Mouse (Mus musculus) CH12.LX (cell line): ENCODE data around the gene Ralb. TPM values are rescaled to one million over a fixed set of nuclear protein-coding genes. Genes with fewer than 3 reads are reported as not detected.

Source experiments
- DNase-seq: peaks from one replicate; pipeline ENCODE4 v3.0.0-alpha.2; 2013; ENCODE audit errors: extremely low read depth
- H3K27ac ChIP-seq: 2 replicates; pipeline ENCODE4 v1.5.1; 2012; ENCODE audit warnings: low read depth, mild to moderate bottlenecking, control low read depth, moderate library complexity; ENCODE audit not compliant: insufficient read depth
- H3K27me3 ChIP-seq: replicated peaks from 2 replicates; pipeline ENCODE3; 2012; ENCODE audit warnings: inconsistent platforms
- H3K36me3 ChIP-seq, 2 experiments: replicated peaks in 1 of 2; 2 replicates each; pipeline versions ENCODE3 to v1.6.1; 2012; ENCODE audit warnings: inconsistent platforms in 1 of 2, low read length in 1 of 2, mild to moderate bottlenecking in 1 of 2, mixed read lengths in 1 of 2, moderate library complexity in 1 of 2; ENCODE audit not compliant: control insufficient read depth in 1 of 2, insufficient read depth in 1 of 2
- H3K4me1 ChIP-seq, 2 experiments: 2 replicates each; pipeline ENCODE4 v1.6.1; 2012; ENCODE audit warnings: inconsistent platforms in 1 of 2, moderate library complexity in 1 of 2; ENCODE audit not compliant: insufficient read depth in 2 of 2, control insufficient read depth in 1 of 2
- H3K4me2 ChIP-seq: 2 replicates; pipeline ENCODE4 v1.6.1; 2012; ENCODE audit warnings: low read depth, mild to moderate bottlenecking, control low read depth; ENCODE audit not compliant: poor library complexity, insufficient read depth, severe bottlenecking
- H3K4me3 ChIP-seq, 3 experiments: fragments of 150-350 bp in 1 of 3; sonication (generic) in 1 of 3; replicated peaks in 1 of 3; 2 replicates each; pipeline versions ENCODE3 to v1.5.1; 2011 to 2012; ENCODE audit warnings: low read depth in 2 of 3, low read length in 2 of 3, mild to moderate bottlenecking in 2 of 3, moderate library complexity in 2 of 3, control low read depth in 1 of 3, improper control_type of control experiment in 1 of 3, inconsistent platforms in 1 of 3, mixed read lengths in 1 of 3; ENCODE audit not compliant: poor library complexity in 1 of 3
- H3K79me2 ChIP-seq: replicated peaks from 2 replicates; pipeline ENCODE4 v1.6.1; 2012; ENCODE audit warnings: mild to moderate bottlenecking, moderate library complexity; ENCODE audit not compliant: control insufficient read depth, poor library complexity, insufficient read depth, severe bottlenecking; ENCODE audit errors: extremely low read depth
- H3K9ac ChIP-seq: 2 replicates; pipeline ENCODE4 v1.6.1; 2012; ENCODE audit warnings: low read depth, mild to moderate bottlenecking, control low read depth, moderate library complexity; ENCODE audit not compliant: insufficient read depth
- H3K9me3 ChIP-seq: replicated peaks from 2 replicates; pipeline ENCODE3; 2012; ENCODE audit warnings: low read length, inconsistent platforms, mixed read lengths
- CHD1 ChIP-seq: IDR thresholded peaks from 2 replicates; pipeline ENCODE4 v1.6.1; 2012; ENCODE audit warnings: low read depth, low read length, improper control_type of control experiment, inconsistent platforms
- CHD2 ChIP-seq: IDR thresholded peaks from 2 replicates; pipeline ENCODE4 v1.6.1; 2011; ENCODE audit warnings: low read length, improper control_type of control experiment
- ELF1 ChIP-seq: IDR thresholded peaks from 2 replicates; pipeline ENCODE4 v1.6.1; 2014; ENCODE audit warnings: low read depth, mild to moderate bottlenecking, inconsistent platforms, low read length, improper control_type of control experiment
- EP300 ChIP-seq: IDR thresholded peaks from 2 replicates; pipeline ENCODE4 v1.6.1; 2011; ENCODE audit warnings: low read length, improper control_type of control experiment
- ETS1 ChIP-seq: conservative IDR thresholded peaks from 2 replicates; pipeline ENCODE4 v1.6.1; 2012; ENCODE audit warnings: low read depth, mild to moderate bottlenecking, inconsistent platforms, low read length, improper control_type of control experiment, moderate library complexity
- HCFC1 ChIP-seq: IDR thresholded peaks from 2 replicates; pipeline ENCODE4 v1.6.1; 2012; ENCODE audit warnings: low read depth, mild to moderate bottlenecking, inconsistent platforms, low read length, improper control_type of control experiment
- IRF4 ChIP-seq: IDR thresholded peaks from 2 replicates; pipeline ENCODE4 v1.6.1; 2014; ENCODE audit warnings: low read depth, mild to moderate bottlenecking, inconsistent platforms, low read length, improper control_type of control experiment
- JUND ChIP-seq: conservative IDR thresholded peaks from 2 replicates; pipeline ENCODE4 v1.6.1; 2011; ENCODE audit warnings: low read depth, low read length, improper control_type of control experiment
- MAX ChIP-seq: IDR thresholded peaks from 2 replicates; pipeline ENCODE4 v1.6.1; 2011; ENCODE audit warnings: low read length, improper control_type of control experiment
- MAZ ChIP-seq: IDR thresholded peaks from 2 replicates; pipeline ENCODE4 v1.6.1; 2012; ENCODE audit warnings: low read depth, mild to moderate bottlenecking, inconsistent platforms, low read length, improper control_type of control experiment, moderate library complexity
- MEF2A ChIP-seq: IDR thresholded peaks from 2 replicates; pipeline ENCODE4 v1.6.1; 2014; ENCODE audit warnings: low read depth, mild to moderate bottlenecking, inconsistent platforms, low read length, improper control_type of control experiment, borderline replicate concordance
- MXI1 ChIP-seq: IDR thresholded peaks from 2 replicates; pipeline ENCODE4 v1.6.1; 2011; ENCODE audit warnings: mild to moderate bottlenecking, low read depth, low read length, improper control_type of control experiment
- MYC ChIP-seq: IDR thresholded peaks from 2 replicates; pipeline ENCODE4 v1.6.1; 2011; ENCODE audit warnings: low read depth, mild to moderate bottlenecking, improper control_type of control experiment, low read length
- NELFE ChIP-seq: IDR thresholded peaks from 2 replicates; pipeline ENCODE4 v1.6.1; 2011; ENCODE audit warnings: low read depth, low read length, improper control_type of control experiment
- NRF1 ChIP-seq: IDR thresholded peaks from 2 replicates; pipeline ENCODE4 v1.6.1; 2014; ENCODE audit warnings: low read depth, mild to moderate bottlenecking, inconsistent platforms, low read length, improper control_type of control experiment, moderate library complexity
- PAX5 ChIP-seq: IDR thresholded peaks from 2 replicates; pipeline ENCODE4 v1.6.1; 2012; ENCODE audit warnings: low read length, inconsistent platforms, mixed read lengths
- SIN3A ChIP-seq: IDR thresholded peaks from 2 replicates; pipeline ENCODE4 v1.6.1; 2012; ENCODE audit warnings: low read length, improper control_type of control experiment, inconsistent platforms
- TCF12 ChIP-seq: IDR thresholded peaks from 2 replicates; pipeline ENCODE4 v1.6.1; 2014; ENCODE audit warnings: low read depth, mild to moderate bottlenecking, inconsistent platforms, low read length, improper control_type of control experiment
- UBTF ChIP-seq: IDR thresholded peaks from 2 replicates; pipeline ENCODE4 v1.6.1; 2012; ENCODE audit warnings: low read depth, mild to moderate bottlenecking, inconsistent platforms, low read length, improper control_type of control experiment, moderate library complexity
- USF1 ChIP-seq: IDR thresholded peaks from 2 replicates; pipeline ENCODE4 v1.6.1; 2014; ENCODE audit warnings: low read depth, mild to moderate bottlenecking, inconsistent platforms, low read length, improper control_type of control experiment
- USF2 ChIP-seq: conservative IDR thresholded peaks from 2 replicates; pipeline ENCODE4 v1.6.1; 2011; ENCODE audit warnings: low read depth, low read length, improper control_type of control experiment
- ZC3H11A ChIP-seq: IDR thresholded peaks from 2 replicates; pipeline ENCODE4 v1.6.1; 2012; ENCODE audit warnings: low read depth, mild to moderate bottlenecking, inconsistent platforms, low read length, improper control_type of control experiment
- ZKSCAN1 ChIP-seq: IDR thresholded peaks from 2 replicates; pipeline ENCODE4 v1.6.1; 2012; ENCODE audit warnings: low read depth, inconsistent platforms, low read length, improper control_type of control experiment, borderline replicate concordance
- ZMIZ1 ChIP-seq: IDR thresholded peaks from 2 replicates; pipeline ENCODE4 v1.6.1; 2012; ENCODE audit warnings: low read depth, mild to moderate bottlenecking, inconsistent platforms, low read length, improper control_type of control experiment
- ZNF384 ChIP-seq: IDR thresholded peaks from 2 replicates; pipeline ENCODE4 v1.6.1; 2012; ENCODE audit warnings: low read depth, low read length, improper control_type of control experiment, inconsistent platforms
- dilution Hi-C: fragments of 300-500 bp; cut with MboI; formaldehyde crosslinking; loops from 2 replicates; pipeline ENCODE4 v1.14.3; 2020; ENCODE audit warnings: low sequenced_read_pairs; ENCODE audit not compliant: extremely low pct_unique_long_range_greater_than_20kb, extremely low pct_ligation_motif_present
- in situ Hi-C: fragments of 300-500 bp; cut with MboI; formaldehyde crosslinking; loops from 3 replicates; pipeline ENCODE4 v1.14.3; 2019; ENCODE audit warnings: low sequenced_read_pairs, low pct_ligation_motif_present, low pct_unique_long_range_greater_than_20kb, mixed read lengths
- polyA plus RNA-seq: library from polyadenylated mRNA; unstranded; fragments of >175 nt; gene quantifications from 2 replicates; pipeline ENCODE4 v1.2.1, GENCODE M21; 2012; ENCODE audit warnings: low read depth; ENCODE audit not compliant: insufficient read length
- total RNA-seq, 2 experiments: library from RNA; depleted of rRNA; stranded (reverse); fragments of 300-350 nt in 1 of 2; fragments of >200 nt in 1 of 2; gene quantifications; 2 replicates each; pipeline ENCODE4 v1.2.3; 2012 to 2014

The Ralb gene
- total and polyA plus RNA-seq, 3 experiments, result 18.2 to 28.7 (median 22.9) TPM

DNA sequence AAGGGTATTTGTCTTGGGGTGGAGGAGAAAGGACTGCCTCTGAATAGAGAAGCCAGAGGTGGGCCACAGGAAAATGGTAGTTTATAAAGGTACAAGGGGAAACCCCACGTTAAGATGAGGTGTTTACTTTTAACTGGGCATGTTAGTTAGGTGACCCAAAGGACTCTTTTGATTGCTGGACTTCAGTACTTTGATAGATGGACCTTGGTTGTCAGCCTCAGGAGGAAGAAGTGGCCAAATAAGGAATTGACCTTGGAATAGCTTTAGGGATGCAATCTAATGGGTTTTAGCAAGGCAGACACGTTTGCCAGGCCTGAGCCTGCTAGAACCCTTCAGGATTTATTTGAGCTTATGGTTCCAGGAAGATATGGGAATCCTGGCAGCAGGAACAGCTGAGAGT lies 34.7 kb upstream of the Ralb start:
- in situ Hi-C loops (no loop called here), dilution Hi-C loops (no loop called here)
- Histone ChIP-seq H3K9me3 (no peaks in the 10 kb centered on the region), H3K9ac (no peak overlapping the region), H3K4me2 (no peak overlapping the region), H3K27me3 (no peaks in the 10 kb centered on the region), H3K4me3 (no peak overlapping the region), H3K4me1 (peaks cover 0 to 5% of the 10 kb centered on the region in 2 experiments; a peak in 1 of 4 replicates), H3K36me3 (no peaks in the 10 kb centered on the region), H3K27ac (no peak overlapping the region), H3K79me2 (no peaks in the 10 kb centered on the region)
- no peak for DNase-seq
- no peak for TF ChIP-seq ZNF384
- no peak for TF ChIP-seq ZKSCAN1
- TF ChIP-seq IRF4, result no peak
- no peak for TF ChIP-seq ELF1
- TF ChIP-seq MXI1, result no peak
- TF ChIP-seq NELFE, result no peak
- no peak for TF ChIP-seq ZC3H11A
- TF ChIP-seq MAX, result no peak
- no peak for TF ChIP-seq USF2
- no peak for TF ChIP-seq EP300
- no peak for TF ChIP-seq MYC
- TF ChIP-seq USF1, result no peak
- TF ChIP-seq MAZ, result no peak

DNA sequence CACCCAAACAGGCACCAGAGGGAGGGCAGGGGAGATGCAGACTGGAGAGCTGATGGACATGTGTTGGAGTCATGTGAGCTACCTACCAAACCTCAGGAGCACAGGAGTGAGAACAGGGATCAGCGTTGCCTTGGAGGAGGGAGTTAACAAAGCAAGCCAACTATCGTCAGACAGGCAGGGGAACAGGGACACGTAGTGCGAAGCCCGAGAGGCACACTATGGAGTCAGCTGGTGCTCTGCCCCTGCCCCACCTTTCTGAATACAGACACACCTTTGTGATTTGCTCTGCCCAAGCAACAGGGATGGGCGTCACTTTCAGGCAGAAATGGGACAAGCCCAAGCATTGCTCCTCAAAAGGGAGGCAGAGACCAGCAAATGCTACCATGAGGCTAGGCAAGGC lies 33.1 kb upstream of the Ralb start:
- dilution Hi-C loops (no loop called here), in situ Hi-C loops (no loop called here)
- Histone ChIP-seq H3K27me3 (no peaks in the 10 kb centered on the region), H3K27ac (no peak overlapping the region), H3K4me1 (peaks cover 0 to 5% of the 10 kb centered on the region in 2 experiments; a peak in 1 of 4 replicates), H3K4me2 (no peak overlapping the region), H3K36me3 (no peaks in the 10 kb centered on the region), H3K4me3 (no peak overlapping the region), H3K79me2 (no peaks in the 10 kb centered on the region), H3K9me3 (no peaks in the 10 kb centered on the region), H3K9ac (no peak overlapping the region)
- no peak for TF ChIP-seq TCF12
- TF ChIP-seq MEF2A, result no peak
- no peak for TF ChIP-seq MXI1
- no peak for TF ChIP-seq MYC
- no peak for TF ChIP-seq USF1
- TF ChIP-seq EP300, result no peak
- no peak for TF ChIP-seq ZC3H11A
- no peak for TF ChIP-seq ZMIZ1
- no peak for TF ChIP-seq HCFC1
- TF ChIP-seq NRF1, result no peak
- TF ChIP-seq UBTF, result no peak
- TF ChIP-seq JUND, result no peak
- TF ChIP-seq ETS1, result no peak
- no peak for TF ChIP-seq USF2
- TF ChIP-seq SIN3A, result no peak
- TF ChIP-seq CHD1, result no peak
- no peak for TF ChIP-seq CHD2
- no peak for TF ChIP-seq PAX5
- DNase-seq, result no peak
